Mouse (Mus musculus): ENCODE measurements around the gene Orm3. TPM values are rescaled to one million over a fixed set of nuclear protein-coding genes. Genes with fewer than 3 reads are reported as not detected.
A peak's percentile ranks its signal among the peaks of the same experiment; 100 is the strongest.
"Not testable (repeated sequence)": the region's sequence is repeated elsewhere in the genome, so short reads cannot be mapped to it uniquely, and the experiment has no call there.

The Orm3 gene
- polyA plus RNA-seq (2016; fragmentation: Nextera tagmentation; extraction: Ambion mirVana) = not detected in 2 replicates

- no peak for DNase-seq (ENCODE audit: low spot score)
- 84% methylated on average over 4 of the region's 4 CpGs for WGBS
- H3K27ac ChIP-seq = no peak within 1 kb of the TSS
- H3K4me3 ChIP-seq = no peak within 1 kb of the TSS
- H3K9me3 ChIP-seq (replicated peaks) = no peaks in the 10 kb centered on the region
- no peaks in the 10 kb centered on the region for H3K27me3 ChIP-seq (ENCODE audit: low read depth, poor library complexity, severe bottlenecking)
- H3K4me1 ChIP-seq = peaks cover 13% of the 10 kb centered on the region
- H3K36me3 ChIP-seq = no peaks in the 10 kb centered on the region
These were observed at the start of gene Orm3 for GRCm38 (mm10) chr4:63355877-63356665. Orm3 (plus strand) TSS chr4:63356162.

- 33% methylated on average over 21 of the region's 21 CpGs for WGBS
These were observed 48.5 kb upstream of the Orm3 start for GRCm38 (mm10) chr4:63307175-63308062.

GRCm38 (mm10) chr4:63308316-63308715 is 47.6 kb upstream of the Orm3 start:
- Histone ChIP-seq H3K36me3 (peaks cover 16% of the 10 kb centered on the region; the same call in 1 of the 2 replicates), H3K9me3 (replicated peaks) (no peaks in the 10 kb centered on the region), H3K27me3 (ENCODE audit: low read depth, poor library complexity, severe bottlenecking) (no peaks in the 10 kb centered on the region), H3K4me1 (no peaks in the 10 kb centered on the region), H3K4me3 (no peak overlapping the region), H3K27ac (no peak overlapping the region)
- 73% methylated on average over 3 of the region's 3 CpGs for WGBS
- no peak for DNase-seq (ENCODE audit: low spot score)

More at GRCm38 (mm10) chr4:63307175-63308062, 48.5 kb upstream of the Orm3 start:
- H3K27me3 ChIP-seq (ENCODE audit: low read depth, poor library complexity, severe bottlenecking) = no peaks in the 10 kb centered on the region
- peak; percentile 95 for DNase-seq (ENCODE audit: low spot score)
- no peak overlapping the region for H3K4me3 ChIP-seq
- H3K36me3 ChIP-seq = peaks cover 25% of the 10 kb centered on the region; the same call in 1 of the 2 replicates
- H3K4me1 ChIP-seq = no peaks in the 10 kb centered on the region
- H3K27ac ChIP-seq = no peak overlapping the region
- no peaks in the 10 kb centered on the region for H3K9me3 ChIP-seq (replicated peaks)

GRCm38 (mm10) chr4:63310247-63310855 is 45.6 kb upstream of the Orm3 start:
- Histone ChIP-seq H3K9me3 (replicated peaks) (no peaks in the 10 kb centered on the region), H3K27ac (no peak overlapping the region), H3K4me3 (no peak overlapping the region), H3K4me1 (no peaks in the 10 kb centered on the region), H3K36me3 (peaks cover 22% of the 10 kb centered on the region; the same call in 1 of the 2 replicates), H3K27me3 (ENCODE audit: low read depth, poor library complexity, severe bottlenecking) (no peaks in the 10 kb centered on the region)
- no peak for DNase-seq (ENCODE audit: low spot score)
- WGBS = 67% methylated on average over 10 of the region's 10 CpGs

- H3K4me3 ChIP-seq = no peak overlapping the region
- no peaks in the 10 kb centered on the region for H3K9me3 ChIP-seq (replicated peaks)
- peaks cover 28% of the 10 kb centered on the region; the same call in 1 of the 2 replicates for H3K36me3 ChIP-seq
- H3K27me3 ChIP-seq (ENCODE audit: low read depth, poor library complexity, severe bottlenecking) = no peaks in the 10 kb centered on the region
- no peak for DNase-seq (ENCODE audit: low spot score)
- WGBS = 95% methylated on average over 7 of the region's 7 CpGs
- no peaks in the 10 kb centered on the region for H3K4me1 ChIP-seq
- H3K27ac ChIP-seq = no peak overlapping the region
These were observed 44.5 kb upstream of the Orm3 start for GRCm38 (mm10) chr4:63311426-63311825.

- no peak overlapping the region for H3K27ac ChIP-seq
- no peaks in the 10 kb centered on the region for H3K9me3 ChIP-seq (replicated peaks)
- no peak for DNase-seq (ENCODE audit: low spot score)
- WGBS = 76% methylated on average over 5 of the region's 5 CpGs
- H3K27me3 ChIP-seq (ENCODE audit: low read depth, poor library complexity, severe bottlenecking) = no peaks in the 10 kb centered on the region
- H3K36me3 ChIP-seq = peaks cover 39% of the 10 kb centered on the region
- no peak overlapping the region for H3K4me3 ChIP-seq
- no peaks in the 10 kb centered on the region for H3K4me1 ChIP-seq
These were observed 41.9 kb upstream of the Orm3 start for GRCm38 (mm10) chr4:63314063-63314462.

GRCm38 (mm10) chr4:63316076-63316746 is 39.8 kb upstream of the Orm3 start:
- Histone ChIP-seq H3K36me3 (peaks cover 40% of the 10 kb centered on the region), H3K4me1 (no peaks in the 10 kb centered on the region), H3K9me3 (replicated peaks) (no peaks in the 10 kb centered on the region), H3K27ac (no peak overlapping the region), H3K27me3 (ENCODE audit: low read depth, poor library complexity, severe bottlenecking) (no peaks in the 10 kb centered on the region), H3K4me3 (no peak overlapping the region)
- WGBS = 81% methylated on average over 9 of the region's 9 CpGs
- no peak for DNase-seq (ENCODE audit: low spot score)

GRCm38 (mm10) chr4:63319566-63319965 is 36.4 kb upstream of the Orm3 start:
- not testable (repeated sequence) for H3K27ac ChIP-seq; H3K9me3 ChIP-seq (replicated peaks); H3K4me1 ChIP-seq; H3K27me3 ChIP-seq (ENCODE audit: low read depth, poor library complexity, severe bottlenecking); H3K4me3 ChIP-seq
- 35% methylated on average over 3 of the region's 3 CpGs for WGBS
- peaks cover 71% of the 10 kb centered on the region for H3K36me3 ChIP-seq
- peak; percentile 66 for DNase-seq (ENCODE audit: low spot score)

- 84% methylated on average over 8 of the region's 8 CpGs for WGBS
- Histone ChIP-seq H3K36me3 (peaks cover 81% of the 10 kb centered on the region), H3K4me1 (no peaks in the 10 kb centered on the region), H3K9me3 (replicated peaks) (no peaks in the 10 kb centered on the region), H3K4me3 (no peak overlapping the region), H3K27ac (no peak overlapping the region), H3K27me3 (ENCODE audit: low read depth, poor library complexity, severe bottlenecking) (no peaks in the 10 kb centered on the region)
- DNase-seq (ENCODE audit: low spot score) = no peak
These were observed 32.6 kb upstream of the Orm3 start for GRCm38 (mm10) chr4:63323275-63323815.

GRCm38 (mm10) chr4:63333403-63333802 is 22.6 kb upstream of the Orm3 start:
- H3K27me3 ChIP-seq (ENCODE audit: low read depth, poor library complexity, severe bottlenecking) = no peaks in the 10 kb centered on the region
- H3K4me3 ChIP-seq = no peak overlapping the region
- no peaks in the 10 kb centered on the region for H3K9me3 ChIP-seq (replicated peaks)
- H3K36me3 ChIP-seq = peaks cover 35% of the 10 kb centered on the region
- 0 out of 2 replicates have a peak, but pooled peaks cover 5% of the 10 kb centered on the region for H3K4me1 ChIP-seq
- 95% methylated on average over 4 of the region's 4 CpGs for WGBS
- no peak overlapping the region for H3K27ac ChIP-seq
- DNase-seq (ENCODE audit: low spot score) = no peak

- H3K9me3 ChIP-seq (replicated peaks) = no peaks in the 10 kb centered on the region
- H3K36me3 ChIP-seq = no peaks in the 10 kb centered on the region
- 74% methylated on average over 3 of the region's 3 CpGs for WGBS
- no peak overlapping the region for H3K4me3 ChIP-seq
- H3K4me1 ChIP-seq = peaks cover 7% of the 10 kb centered on the region
- H3K27me3 ChIP-seq (ENCODE audit: low read depth, poor library complexity, severe bottlenecking) = no peaks in the 10 kb centered on the region
- no peak for DNase-seq (ENCODE audit: low spot score)
- H3K27ac ChIP-seq = no peak overlapping the region
These were observed 17.4 kb upstream of the Orm3 start for GRCm38 (mm10) chr4:63338414-63339076.

GRCm38 (mm10) chr4:63342491-63342890 is 13.5 kb upstream of the Orm3 start:
- Histone ChIP-seq H3K36me3 (no peaks in the 10 kb centered on the region), H3K27me3 (ENCODE audit: low read depth, poor library complexity, severe bottlenecking) (no peaks in the 10 kb centered on the region), H3K4me1 (peaks cover 7% of the 10 kb centered on the region), H3K27ac (no peak overlapping the region), H3K9me3 (replicated peaks) (no peaks in the 10 kb centered on the region), H3K4me3 (no peak overlapping the region)
- DNase-seq (ENCODE audit: low spot score) = no peak
- WGBS = 86% methylated on average over 4 of the region's 4 CpGs
